Comparison of ENCODE assay signal across 18 mouse cellular contexts in the genomic region with DNA sequence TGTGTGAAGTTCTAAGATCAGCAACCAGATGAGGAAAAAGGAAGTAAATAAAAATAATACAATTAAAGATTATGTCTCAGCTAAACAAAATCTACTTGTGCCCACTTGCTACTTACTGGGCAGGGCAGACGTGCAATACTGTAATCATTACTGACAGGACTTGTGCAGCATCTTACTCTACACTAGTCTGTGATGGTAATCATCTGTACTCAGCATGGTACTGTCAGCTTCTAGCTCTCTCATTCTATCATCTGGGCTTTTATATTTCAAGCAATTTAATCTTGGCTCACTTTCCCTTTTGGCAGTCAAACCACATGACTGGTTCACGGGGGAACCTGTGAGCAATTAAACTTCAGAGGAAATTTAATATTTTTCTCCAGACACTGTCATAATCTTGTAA.
"Had no signal": no experiment of that assay in that cellular context is flagged by ENCODE, and none has a peak within 500 bp of the region (broad histone marks: within the 10 kb centered on the region; RNA-seq: fewer than 3 reads in every experiment).

No protein-coding gene starts in this region.

- H3K9me3 ChIP-seq: limb, embryonic 15.5 days; lung, embryonic 15.5 days; midbrain, embryonic 10.5 days had no signal

- H3K4me3 ChIP-seq: limb, embryonic 15.5 days; lung, embryonic 15.5 days; megakaryocyte, embryonic 14.5 days; midbrain, embryonic 10.5 days had no signal

- H3K36me3 ChIP-seq: limb, embryonic 15.5 days; lung, embryonic 15.5 days; midbrain, embryonic 10.5 days had no signal

- H3K9ac ChIP-seq: limb, embryonic 15.5 days; liver, embryonic 14.5 days; liver, postnatal 0 days; lung, embryonic 15.5 days had no signal

- ATAC-seq: intestine, embryonic 16.5 days; liver, postnatal 0 days; midbrain, embryonic 16.5 days had no signal

- H3K27ac ChIP-seq: limb, embryonic 15.5 days; liver, embryonic 14.5 days; lung, embryonic 15.5 days; midbrain, embryonic 10.5 days had no signal

- H3K4me2 ChIP-seq: limb, embryonic 15.5 days; liver, embryonic 11.5 days; lung, embryonic 15.5 days had no signal

- DNase-seq: kidney, adult 18-20 months; kidney, adult 9 months; kidney, postnatal 14 days; kidney, postnatal 4 days; left cerebral cortex, postnatal 4 days; liver, postnatal 0 days; lung, postnatal 10 days; lung, postnatal 36 days; thymus, adult 2 months; thymus, postnatal 25 days had no signal

- H3K4me1 ChIP-seq: limb, embryonic 15.5 days; lung, embryonic 15.5 days; megakaryocyte, embryonic 14.5 days had no signal

- H3K27me3 ChIP-seq: limb, embryonic 15.5 days; lung, embryonic 15.5 days; megakaryocyte, embryonic 14.5 days had no signal
